Mouse (Mus musculus) midbrain, embryonic 16.5 days (tissue): ENCODE measurements around the gene Atad5. TPM values are rescaled to one million over a fixed set of nuclear protein-coding genes. Genes with fewer than 3 reads are reported as not detected.

Experiments used
- ATAC-seq: fragments of 200-750 bp; cut with Nextera tagmentation; 2 replicates; pipeline ENCODE4 v1.8.0; 2017; ENCODE audit warnings: moderate TSS enrichment
- H3K27ac ChIP-seq: fragments of 300-500 bp; sonication (generic); 2 replicates; pipeline ENCODE4 v1.5.1; 2014; ENCODE audit warnings: mild to moderate bottlenecking, low read length, mixed read lengths
- H3K27me3 ChIP-seq: fragments of 300-500 bp; sonication (generic); 2 replicates; pipeline ENCODE4 v1.6.1; 2014; ENCODE audit warnings: low read depth, low read length, mixed read lengths; ENCODE audit not compliant: control insufficient read depth, insufficient read depth
- H3K36me3 ChIP-seq: fragments of 300-500 bp; sonication (generic); 2 replicates; pipeline ENCODE4 v1.6.1; 2014; ENCODE audit warnings: mild to moderate bottlenecking, low read length, moderate library complexity, mixed read lengths; ENCODE audit not compliant: control insufficient read depth, insufficient read depth
- H3K4me1 ChIP-seq: fragments of 300-500 bp; sonication (generic); 2 replicates; pipeline ENCODE4 v1.6.1; 2014; ENCODE audit warnings: mild to moderate bottlenecking, low read length, mixed read lengths; ENCODE audit not compliant: control insufficient read depth, insufficient read depth
- H3K4me2 ChIP-seq: fragments of 300-500 bp; sonication (generic); 2 replicates; pipeline ENCODE4 v1.6.1; 2014; ENCODE audit warnings: mild to moderate bottlenecking, low read length, mixed read lengths
- H3K4me3 ChIP-seq: fragments of 300-500 bp; sonication (generic); 2 replicates; pipeline ENCODE4 v1.5.1; 2014; ENCODE audit warnings: low read depth, mild to moderate bottlenecking, low read length, moderate library complexity, mixed read lengths
- H3K9ac ChIP-seq: fragments of 300-500 bp; sonication (generic); 2 replicates; pipeline ENCODE4 v1.6.1; 2014; ENCODE audit warnings: low read depth, low read length, mixed read lengths
- H3K9me3 ChIP-seq: fragments of 300-500 bp; sonication (generic); replicated peaks from 2 replicates; pipeline ENCODE4 v1.6.1; 2014; ENCODE audit warnings: mild to moderate bottlenecking, low read length, mixed read lengths; ENCODE audit not compliant: control insufficient read depth, poor library complexity, severe bottlenecking
- WGBS: fragments of 180-500 bp; shearing (Covaris S2); extraction: QIAGEN DNeasy Blood & Tissue Kit; methylation state at CpG from one replicate; pipeline ENCODE4 v1.1.7; 2014; 5-methylcytosine and 5-hydroxymethylcytosine counted together
- polyA plus RNA-seq: library from polyadenylated mRNA; unstranded; fragments of >200 nt; fragmentation: Nextera tagmentation; extraction: Ambion mirVana; gene quantifications from 2 replicates; pipeline ENCODE4 v1.2.1, GENCODE M21; 2015

Atad5 gene
- polyA plus RNA-seq, 1 experiment from 2014 or later = 4.3 TPM

DNA sequence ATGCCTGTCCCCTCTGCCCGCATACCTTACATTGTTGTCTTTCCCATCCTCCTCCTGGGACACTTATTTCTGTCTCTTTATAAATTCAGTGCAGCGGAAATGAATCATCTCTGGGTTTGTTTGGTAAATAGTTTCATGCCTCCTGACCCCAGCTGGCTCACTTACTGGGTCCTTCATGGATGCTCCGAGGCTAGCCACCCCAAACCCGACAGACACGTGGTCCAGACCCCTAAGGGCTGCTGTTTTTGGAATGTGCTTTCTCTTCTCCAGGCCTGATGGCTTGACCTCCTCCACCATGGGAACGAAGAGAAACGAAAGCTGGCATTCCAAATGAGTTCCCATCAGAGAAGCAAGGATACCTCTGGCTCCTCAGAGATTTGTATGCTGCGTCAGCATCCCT, 63.2 kb downstream of the Atad5 start:
- Histone ChIP-seq H3K9ac (no peak overlapping the region), H3K27ac (no peak overlapping the region), H3K4me2 (no peak overlapping the region), H3K9me3 (no peaks in the 10 kb centered on the region; the same call in 1 of the 2 replicates), H3K4me1 (peaks cover 7% of the 10 kb centered on the region; the same call in 1 of the 2 replicates), H3K27me3 (peaks cover 38% of the 10 kb centered on the region), H3K36me3 (no peaks in the 10 kb centered on the region), H3K4me3 (no peak overlapping the region)
- no peak for ATAC-seq
- WGBS = 79% methylated on average over 8 of the region's 8 CpGs

DNA sequence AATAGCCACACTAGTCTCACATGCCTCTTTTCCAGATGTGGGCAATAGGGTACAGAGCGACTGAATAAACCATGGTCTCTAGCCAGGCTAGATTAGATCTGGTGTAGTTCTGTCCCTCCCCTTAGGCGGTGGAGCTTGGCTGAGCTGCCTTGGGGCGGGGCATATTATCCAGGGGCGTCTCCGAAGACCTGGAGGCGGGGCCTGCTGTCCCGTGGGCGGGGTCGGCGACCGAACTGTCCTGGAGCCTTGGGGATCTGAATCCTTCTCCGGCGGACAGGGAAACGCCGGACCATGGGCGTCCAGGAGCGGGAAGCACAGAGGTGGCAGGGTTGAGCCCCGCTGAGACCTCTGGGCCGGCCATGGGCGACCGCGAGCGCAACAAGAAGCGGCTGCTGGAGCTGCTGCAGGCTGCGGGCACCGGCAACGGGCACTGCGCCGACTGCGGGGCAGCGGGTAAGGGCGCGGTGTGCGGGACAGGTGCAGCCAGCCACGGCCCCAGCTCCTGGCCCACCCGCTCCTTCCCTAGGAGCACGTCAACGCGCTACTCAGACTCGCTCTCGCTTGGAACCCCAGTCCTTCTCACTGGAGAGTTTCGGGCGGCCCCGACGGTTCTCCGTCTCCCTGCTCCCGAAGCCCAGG, 64.8 kb downstream of the Atad5 start, which contains the start of gene Adap2:
Gene Adap2 (plus strand): TSS at position 249 of the 639 bp plus-strand sequence.
- peak; percentile 42; the same call in 1 of the 2 replicates for ATAC-seq

DNA sequence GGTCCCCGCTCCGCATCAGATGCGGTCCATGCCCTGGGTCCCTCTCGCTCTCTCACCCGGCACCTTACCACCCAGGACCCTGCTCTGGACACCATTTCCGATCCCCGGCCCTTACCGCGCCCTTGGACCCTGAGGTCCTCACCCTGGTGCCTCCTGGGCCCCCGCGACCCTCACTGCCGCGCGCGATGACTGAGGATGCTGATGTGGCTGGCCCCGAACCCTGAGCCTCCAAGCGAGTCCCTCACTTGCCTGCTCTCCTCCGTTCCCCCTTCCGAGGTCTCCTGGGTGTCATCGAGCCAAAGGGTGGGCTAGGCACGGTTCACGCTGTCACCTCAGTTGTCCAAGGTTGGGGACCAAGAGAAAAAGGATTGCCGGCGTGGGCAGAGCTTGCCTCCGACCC, 65.3 kb downstream of the Atad5 start:
- no peak overlapping the region for H3K27ac ChIP-seq
- WGBS = 25% methylated on average over 25 of the region's 25 CpGs
- H3K36me3 ChIP-seq = no peaks in the 10 kb centered on the region
- peak overlapping the region; percentile 78 for H3K4me2 ChIP-seq
- ATAC-seq = no peak
- H3K9ac ChIP-seq = peak overlapping the region; percentile 59
- no peaks in the 10 kb centered on the region; the same call in 1 of the 2 replicates for H3K9me3 ChIP-seq
- peak overlapping the region; percentile 49 for H3K4me3 ChIP-seq
- H3K4me1 ChIP-seq = peaks cover 7% of the 10 kb centered on the region; the same call in 1 of the 2 replicates
- peaks cover 38% of the 10 kb centered on the region for H3K27me3 ChIP-seq

More for the DNA sequence above, 64.8 kb downstream of the Atad5 start, which contains the start of gene Adap2:
- H3K36me3 ChIP-seq = no peaks in the 10 kb centered on the region
- 1% methylated on average over 47 of the region's 47 CpGs for WGBS
- peaks cover 7% of the 10 kb centered on the region; the same call in 1 of the 2 replicates for H3K4me1 ChIP-seq
- peaks cover 38% of the 10 kb centered on the region for H3K27me3 ChIP-seq
- peak within 1 kb of the TSS; percentile 78 for H3K4me2 ChIP-seq
- H3K9ac ChIP-seq = peak within 1 kb of the TSS; percentile 59
- H3K9me3 ChIP-seq = no peaks in the 10 kb centered on the region; the same call in 1 of the 2 replicates
- H3K4me3 ChIP-seq = peak within 1 kb of the TSS; percentile 49
- H3K27ac ChIP-seq = no peak within 1 kb of the TSS

DNA sequence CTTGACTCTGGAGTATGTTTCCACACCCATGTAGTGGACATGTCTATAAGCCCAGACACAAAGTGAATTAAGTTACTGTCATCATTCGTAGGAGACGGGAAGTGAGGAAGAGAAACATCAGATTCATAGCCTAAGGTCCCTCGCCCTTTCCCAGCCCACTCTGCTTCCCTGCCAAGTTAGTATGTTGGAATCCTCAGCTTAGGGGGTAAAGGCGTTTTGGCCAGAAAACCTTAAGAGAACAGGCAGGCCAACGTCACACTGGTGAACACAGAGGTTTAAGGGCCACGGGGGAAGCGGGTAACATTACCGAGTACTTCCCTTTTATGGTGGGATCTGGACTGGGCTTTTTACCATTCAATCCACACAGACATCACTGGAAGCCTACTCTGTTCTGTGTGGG, 66.3 kb downstream of the Atad5 start:
- 92% methylated on average over 8 of the region's 8 CpGs for WGBS
- no peak for ATAC-seq

DNA sequence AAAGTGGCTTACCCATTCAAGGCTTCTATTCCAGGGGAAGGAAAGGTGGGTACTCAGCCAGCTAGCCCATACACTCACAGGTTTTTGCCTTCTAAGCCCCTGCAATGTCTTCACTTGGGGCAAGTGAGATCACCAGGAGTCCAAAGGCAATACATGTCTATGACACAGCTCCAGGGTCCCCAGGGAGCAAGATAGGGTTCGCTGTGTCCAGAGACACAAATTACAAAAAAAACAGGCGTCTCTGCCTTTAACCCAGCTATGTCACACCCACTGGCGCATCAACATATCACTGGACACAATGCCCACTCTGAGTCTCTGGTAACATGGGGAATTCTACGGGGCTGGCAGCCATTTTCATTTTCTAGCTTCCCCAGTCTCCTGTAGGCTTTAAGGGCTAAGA, 66.8 kb downstream of the Atad5 start:
- Histone ChIP-seq H3K27ac (no peak overlapping the region), H3K27me3 (peaks cover 38% of the 10 kb centered on the region), H3K4me3 (no peak overlapping the region), H3K9ac (no peak overlapping the region), H3K9me3 (no peaks in the 10 kb centered on the region; the same call in 1 of the 2 replicates), H3K36me3 (no peaks in the 10 kb centered on the region), H3K4me1 (peaks cover 7% of the 10 kb centered on the region; the same call in 1 of the 2 replicates), H3K4me2 (no peak overlapping the region)
- 95% methylated on average over 4 of the region's 4 CpGs for WGBS
- no peak for ATAC-seq

More for the DNA sequence above, 66.3 kb downstream of the Atad5 start:
- Histone ChIP-seq H3K4me3 (no peak overlapping the region), H3K36me3 (no peaks in the 10 kb centered on the region), H3K27ac (no peak overlapping the region), H3K9me3 (no peaks in the 10 kb centered on the region; the same call in 1 of the 2 replicates), H3K4me2 (no peak overlapping the region), H3K27me3 (peaks cover 38% of the 10 kb centered on the region), H3K9ac (no peak overlapping the region), H3K4me1 (peaks cover 7% of the 10 kb centered on the region; the same call in 1 of the 2 replicates)

DNA sequence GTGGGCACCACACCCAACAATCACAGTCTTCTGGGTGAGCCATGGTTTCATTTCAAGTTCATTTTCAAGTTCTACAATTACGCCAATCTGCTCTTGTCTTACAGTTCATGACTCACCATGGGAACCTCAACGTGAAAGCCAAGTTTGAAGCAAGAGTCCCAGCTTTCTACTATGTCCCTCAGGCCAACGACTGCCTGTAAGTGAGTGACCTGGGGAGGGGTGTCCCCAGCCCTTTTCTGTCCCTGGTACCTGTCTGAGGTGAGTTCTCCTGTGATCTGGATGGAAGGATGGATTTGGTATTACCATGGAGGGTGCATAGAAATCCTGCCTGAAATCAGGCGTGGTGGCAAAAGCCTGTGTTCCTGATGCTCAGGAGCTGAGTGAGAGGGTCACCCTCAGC, 67.6 kb downstream of the Atad5 start:
- no peaks in the 10 kb centered on the region for H3K36me3 ChIP-seq
- H3K9ac ChIP-seq = no peak overlapping the region
- H3K27me3 ChIP-seq = peaks cover 35% of the 10 kb centered on the region
- no peaks in the 10 kb centered on the region; the same call in 1 of the 2 replicates for H3K9me3 ChIP-seq
- 84% methylated on average over 4 of the region's 4 CpGs for WGBS
- no peak overlapping the region for H3K4me2 ChIP-seq
- H3K4me1 ChIP-seq = peaks cover 7% of the 10 kb centered on the region; the same call in 1 of the 2 replicates
- ATAC-seq = no peak
- H3K4me3 ChIP-seq = no peak overlapping the region
- H3K27ac ChIP-seq = no peak overlapping the region

DNA sequence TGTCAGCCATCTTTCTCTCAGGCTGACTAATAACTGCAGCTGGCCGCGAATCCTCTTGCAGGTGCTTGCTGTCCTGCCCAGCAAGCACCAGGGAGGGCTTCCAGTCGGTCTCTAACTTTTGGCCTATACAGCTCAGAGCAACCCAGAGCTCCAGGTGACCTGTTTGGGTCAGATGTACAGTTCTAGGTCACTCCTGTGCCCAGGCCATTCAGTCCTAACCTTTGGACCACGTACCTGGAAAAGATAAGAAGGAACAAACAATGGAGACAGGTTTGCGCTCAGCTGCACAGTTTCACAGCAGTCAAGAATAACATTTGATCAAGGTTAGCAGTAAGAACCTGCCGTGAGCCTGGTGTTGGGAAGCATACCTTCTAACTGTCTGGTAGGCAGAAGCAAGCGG, 69.8 kb downstream of the Atad5 start:
- peaks cover 4% of the 10 kb centered on the region; the same call in 1 of the 2 replicates for H3K4me1 ChIP-seq
- 84% methylated on average over 7 of the region's 7 CpGs for WGBS
- H3K4me2 ChIP-seq = no peak overlapping the region
- H3K36me3 ChIP-seq = no peaks in the 10 kb centered on the region
- H3K27me3 ChIP-seq = peaks cover 17% of the 10 kb centered on the region
- no peaks in the 10 kb centered on the region; the same call in 1 of the 2 replicates for H3K9me3 ChIP-seq
- no peak for ATAC-seq
- H3K9ac ChIP-seq = no peak overlapping the region
- no peak overlapping the region for H3K4me3 ChIP-seq
- no peak overlapping the region for H3K27ac ChIP-seq

DNA sequence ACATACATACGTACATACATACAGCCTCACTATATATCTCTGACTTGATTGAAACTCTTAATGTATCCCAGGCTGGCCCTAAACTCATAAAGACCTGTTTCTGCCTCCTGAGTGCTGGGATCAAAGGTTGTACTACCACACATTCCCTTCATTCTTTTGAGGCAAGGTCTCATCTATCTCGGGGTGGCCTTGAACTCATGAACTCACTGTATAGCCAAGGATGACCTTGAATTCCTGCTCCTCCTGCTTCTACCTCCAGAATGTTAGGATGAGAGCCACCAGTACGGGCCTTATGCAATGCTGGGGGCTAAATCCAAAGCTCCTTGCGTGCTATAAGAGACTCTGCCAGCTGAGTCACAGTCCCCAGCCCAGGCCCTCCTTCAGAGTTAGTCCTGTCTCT, 71.8 kb downstream of the Atad5 start:
- 91% methylated on average over 4 of the region's 4 CpGs for WGBS
- no peak overlapping the region for H3K4me2 ChIP-seq
- H3K4me1 ChIP-seq = no peaks in the 10 kb centered on the region
- no peaks in the 10 kb centered on the region for H3K36me3 ChIP-seq
- no peak overlapping the region for H3K9ac ChIP-seq
- no peaks in the 10 kb centered on the region for H3K27me3 ChIP-seq
- no peak for ATAC-seq
- no peak overlapping the region for H3K27ac ChIP-seq
- no peaks in the 10 kb centered on the region for H3K9me3 ChIP-seq
- H3K4me3 ChIP-seq = no peak overlapping the region

DNA sequence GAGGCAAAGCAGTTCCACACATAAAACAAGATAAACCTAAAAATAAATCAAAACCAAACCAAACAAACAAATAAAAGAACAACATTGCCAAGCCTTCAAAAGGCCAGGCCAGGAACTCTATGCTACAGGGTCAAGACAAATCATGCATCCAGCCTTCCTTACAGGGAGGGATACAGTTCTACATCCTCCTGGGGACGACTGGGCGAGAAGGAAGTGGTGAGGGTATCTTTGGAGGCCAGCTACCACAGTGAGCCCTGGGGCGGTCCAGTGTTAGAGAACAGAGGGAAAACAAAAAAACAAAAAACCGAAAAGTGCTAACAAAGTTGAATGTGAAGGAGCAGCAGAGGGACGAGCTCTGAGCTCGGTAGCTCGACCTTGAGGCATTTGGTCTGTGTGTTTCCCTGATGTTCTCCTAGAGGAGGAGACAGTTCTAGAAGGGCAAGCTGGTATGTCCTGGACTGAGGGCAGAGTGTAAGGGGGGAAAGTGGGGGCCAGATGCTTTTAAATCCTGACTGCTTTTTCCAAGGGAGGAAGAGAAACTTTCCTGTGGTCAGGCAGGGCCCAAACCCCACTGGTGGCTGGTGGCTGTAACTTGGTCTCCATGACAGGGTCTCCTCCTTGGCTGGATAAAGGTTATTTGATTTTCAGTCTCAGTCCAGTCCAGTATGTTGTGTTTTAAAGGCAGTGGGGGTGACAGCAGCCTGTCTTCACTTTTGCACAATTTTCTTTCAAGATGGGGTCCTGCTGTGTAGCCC, 74.3 kb downstream of the Atad5 start:
- Histone ChIP-seq H3K9ac (no peak overlapping the region), H3K4me3 (no peak overlapping the region), H3K4me1 (no peaks in the 10 kb centered on the region), H3K9me3 (no peaks in the 10 kb centered on the region), H3K27me3 (no peaks in the 10 kb centered on the region), H3K4me2 (no peak overlapping the region), H3K27ac (no peak overlapping the region), H3K36me3 (no peaks in the 10 kb centered on the region)
- WGBS = 80% methylated on average over 7 of the region's 7 CpGs
- no peak for ATAC-seq
